Mouse (Mus musculus) embryo, embryonic 10.5 days (tissue): Measurements from ENCODE around the gene Tbc1d9b.
"Not testable (repeated sequence)": the region's sequence is repeated elsewhere in the genome, so short reads cannot be mapped to it uniquely, and the experiment has no call there.

Experiments used
- DNase-seq: peaks from one replicate; pipeline ENCODE4 v3.0.0-alpha.2; 2015; ENCODE audit warnings: low spot score

Tbc1d9b gene

GRCm38 (mm10) chr11:50138206-50138822 is 7.1 kb downstream of the Tbc1d9b start:
- DNase-seq = no peak

- no peak for DNase-seq
Measured at GRCm38 (mm10) chr11:50139571-50139970, 8.4 kb downstream of the Tbc1d9b start.

GRCm38 (mm10) chr11:50145529-50145928 is 14.3 kb downstream of the Tbc1d9b start:
- no peak for DNase-seq

GRCm38 (mm10) chr11:50146121-50146520 is 14.9 kb downstream of the Tbc1d9b start:
- no peak for DNase-seq

- DNase-seq = no peak
Measured at GRCm38 (mm10) chr11:50147267-50147957, 16.2 kb downstream of the Tbc1d9b start.

- no peak for DNase-seq
Measured at GRCm38 (mm10) chr11:50147958-50148476, 16.8 kb downstream of the Tbc1d9b start.

- no peak for DNase-seq
Measured at GRCm38 (mm10) chr11:50149200-50149599, 18.0 kb downstream of the Tbc1d9b start.

GRCm38 (mm10) chr11:50149603-50150150 is 18.5 kb downstream of the Tbc1d9b start:
- no peak for DNase-seq

GRCm38 (mm10) chr11:50151374-50151773 is 20.2 kb downstream of the Tbc1d9b start:
- no peak for DNase-seq

- peak; percentile 51 for DNase-seq
Measured at GRCm38 (mm10) chr11:50154166-50154565, 23.0 kb downstream of the Tbc1d9b start.

- DNase-seq = no peak
Measured at GRCm38 (mm10) chr11:50154777-50155520, 23.8 kb downstream of the Tbc1d9b start.

- DNase-seq = no peak
Measured at GRCm38 (mm10) chr11:50155785-50156184, 24.6 kb downstream of the Tbc1d9b start.

- DNase-seq = no peak
Measured at GRCm38 (mm10) chr11:50156725-50157258, 25.6 kb downstream of the Tbc1d9b start.

GRCm38 (mm10) chr11:50158346-50158745 is 27.1 kb downstream of the Tbc1d9b start:
- no peak for DNase-seq

GRCm38 (mm10) chr11:50159347-50159746 is 28.2 kb downstream of the Tbc1d9b start:
- no peak for DNase-seq

GRCm38 (mm10) chr11:50161578-50162304 is 30.5 kb downstream of the Tbc1d9b start:
- peak; percentile 78 for DNase-seq

GRCm38 (mm10) chr11:50162338-50163050 is 31.3 kb downstream of the Tbc1d9b start:
- DNase-seq = no peak

- DNase-seq = no peak
Measured at GRCm38 (mm10) chr11:50168352-50168751, 37.2 kb downstream of the Tbc1d9b start.

- not testable (repeated sequence) for DNase-seq
Measured at GRCm38 (mm10) chr11:50174111-50174729, 43.0 kb downstream of the Tbc1d9b start, which contains the start of gene Mrnip. Gene Mrnip, plus strand, starts transcription at chr11:50174444.

- DNase-seq = peak; percentile 100
Measured at GRCm38 (mm10) chr11:50174730-50175187, 43.6 kb downstream of the Tbc1d9b start.
